Mouse (Mus musculus): ENCODE data around the gene Acot9.

The Acot9 gene

DNA sequence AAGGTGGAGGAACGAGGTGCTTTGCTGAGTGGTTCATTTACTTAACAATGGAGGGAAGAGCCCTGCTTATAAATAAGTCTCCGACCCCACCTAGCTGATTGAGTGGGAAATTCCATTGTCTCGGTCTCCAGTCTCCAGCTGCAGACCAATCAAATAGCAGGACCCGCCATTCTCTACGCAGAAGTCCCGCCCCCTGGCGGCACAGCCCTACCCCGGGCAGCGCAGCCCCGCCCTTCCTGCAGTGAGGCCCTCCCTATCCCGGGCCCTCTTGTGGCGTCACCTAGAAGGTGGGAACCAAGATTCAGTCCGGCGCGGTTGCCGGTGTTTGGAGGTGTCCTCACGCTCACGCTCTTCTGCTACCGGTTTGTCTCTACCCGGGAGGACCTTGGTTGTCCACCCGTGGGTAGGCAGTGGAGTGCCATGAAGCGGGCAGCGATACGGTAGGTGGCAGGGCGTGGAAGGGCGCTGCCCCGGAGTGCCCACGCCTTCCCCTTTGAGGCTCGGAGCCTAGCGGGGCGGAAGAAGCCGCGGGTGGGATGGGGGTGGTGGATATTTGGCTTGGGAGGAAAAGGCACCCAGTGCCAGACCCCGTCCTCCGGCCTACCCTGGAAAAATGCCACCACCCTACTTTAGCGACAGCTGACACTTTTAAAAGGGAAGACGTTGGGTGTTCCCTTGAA lies at the start of gene Acot9:
Gene Acot9 (plus strand): TSS at position 209 of the 680 bp plus-strand sequence.
- peak; percentile 79 for DNase-seq (ENCODE audit: low spot score)

GRCm38 (mm10) chrX:155214291-155215136 lies 47.7 kb upstream of the Acot9 start:
- DNase-seq (ENCODE audit: low spot score), result no peak

GRCm38 (mm10) chrX:155215501-155216248 lies 46.6 kb upstream of the Acot9 start:
- DNase-seq (ENCODE audit: low spot score), result peak; percentile 46

DNA sequence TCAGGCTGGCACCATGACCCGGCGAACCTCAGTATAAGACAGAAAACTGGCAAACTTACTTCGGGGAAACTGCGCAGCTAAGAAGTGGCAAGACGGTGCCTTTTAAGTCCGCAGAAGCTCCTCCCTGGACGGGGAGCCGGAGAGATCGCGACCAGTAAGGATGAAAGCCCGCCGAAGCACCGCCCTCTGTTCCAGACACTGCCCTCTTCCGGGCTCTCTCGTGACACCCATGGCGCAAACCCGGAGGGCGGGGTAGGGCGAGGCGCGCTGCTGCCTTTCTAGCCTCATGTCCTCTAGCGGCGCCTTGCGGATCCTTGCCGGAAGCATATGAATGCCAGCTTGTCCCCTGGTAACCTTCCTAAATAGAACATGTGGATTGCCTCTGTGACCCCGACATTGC lies 46.0 kb upstream of the Acot9 start, which contains the start of gene Sat1:
Gene Sat1 (minus strand): TSS at position 179 of the 400 bp plus-strand sequence.
- peak; percentile 89 for DNase-seq (ENCODE audit: low spot score)

GRCm38 (mm10) chrX:155218277-155218676 lies 44.0 kb upstream of the Acot9 start:
- no peak for DNase-seq (ENCODE audit: low spot score)

DNA sequence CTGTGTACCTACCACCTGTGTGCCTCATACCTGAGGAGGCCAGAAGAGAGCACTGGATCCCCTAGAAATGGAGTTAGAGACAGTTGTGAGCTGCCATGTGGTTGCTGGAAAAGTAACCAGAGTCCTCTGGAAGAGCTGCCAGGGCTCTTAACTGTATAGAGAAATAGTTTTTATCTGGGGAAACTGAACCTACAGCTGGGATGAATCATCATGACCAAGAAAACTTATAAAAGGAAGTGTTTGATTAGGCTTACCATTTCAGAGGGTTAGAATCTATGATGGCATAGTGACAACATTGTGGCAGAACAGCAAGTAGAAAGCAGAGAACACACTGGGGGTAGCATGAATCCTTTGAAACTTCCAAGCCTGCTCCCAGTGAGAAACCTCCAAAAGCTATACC lies 5.4 kb upstream of the Acot9 start:
- no peak for DNase-seq (ENCODE audit: low spot score)

DNA sequence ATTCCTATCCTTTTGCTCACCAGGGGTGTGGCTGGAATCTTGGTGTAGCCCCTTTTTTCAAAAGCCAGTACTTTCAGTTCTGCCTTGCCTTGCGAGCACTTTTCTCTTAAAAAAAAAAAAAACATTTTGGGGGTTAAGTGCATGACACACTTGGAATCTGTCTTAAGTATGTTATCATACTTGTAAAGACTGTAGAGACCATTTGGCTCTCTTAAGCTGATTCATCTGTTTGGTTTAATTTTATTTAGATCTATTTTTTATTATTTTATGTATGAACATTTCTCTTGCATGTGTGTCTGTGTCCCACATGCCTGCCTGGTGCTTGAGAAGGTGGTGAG lies 641 bp downstream of the Acot9 start:
- DNase-seq (ENCODE audit: low spot score), result no peak

DNA sequence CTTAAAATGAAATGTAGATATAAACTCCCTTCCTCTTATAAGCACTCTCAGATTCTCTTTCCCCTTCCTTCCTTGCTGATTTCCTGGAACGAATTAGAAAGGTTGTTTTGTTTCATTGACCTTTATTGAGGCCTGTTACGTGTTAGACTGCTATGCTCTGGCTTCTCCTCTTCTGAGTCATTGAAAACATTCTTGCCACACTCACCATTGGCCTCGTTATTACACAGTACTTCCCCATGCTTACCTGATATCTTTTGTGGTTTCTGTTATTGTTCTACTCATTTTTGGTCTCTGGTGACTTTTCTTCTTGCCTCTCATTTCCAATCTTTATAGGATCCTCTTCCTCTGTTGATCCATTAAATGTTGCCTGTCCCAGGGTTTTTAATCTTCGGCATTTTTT lies 16.2 kb downstream of the Acot9 start:
- DNase-seq (ENCODE audit: low spot score), result no peak

- DNase-seq (ENCODE audit: low spot score), result no peak
Measured at GRCm38 (mm10) chrX:155280427-155281044, 18.3 kb downstream of the Acot9 start.

DNA sequence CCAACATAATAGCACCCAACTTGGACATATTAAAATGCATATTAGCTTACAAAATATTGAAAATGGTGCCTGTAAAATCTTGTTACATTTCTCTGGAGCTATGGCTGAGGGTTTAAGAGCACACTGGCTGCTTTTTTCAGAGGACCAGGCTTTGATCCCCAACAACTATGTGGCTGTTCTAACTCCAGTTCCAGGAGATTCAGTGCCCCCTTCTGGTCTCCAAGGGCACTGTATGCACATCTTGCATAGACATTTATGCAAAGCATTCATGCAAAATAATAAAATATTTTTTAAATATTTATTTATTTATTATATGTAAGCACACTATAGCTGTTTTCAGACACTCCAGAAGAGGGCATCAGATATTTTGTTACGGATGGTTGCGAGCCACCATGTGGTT lies 44.1 kb downstream of the Acot9 start:
- no peak for DNase-seq (ENCODE audit: low spot score)

DNA sequence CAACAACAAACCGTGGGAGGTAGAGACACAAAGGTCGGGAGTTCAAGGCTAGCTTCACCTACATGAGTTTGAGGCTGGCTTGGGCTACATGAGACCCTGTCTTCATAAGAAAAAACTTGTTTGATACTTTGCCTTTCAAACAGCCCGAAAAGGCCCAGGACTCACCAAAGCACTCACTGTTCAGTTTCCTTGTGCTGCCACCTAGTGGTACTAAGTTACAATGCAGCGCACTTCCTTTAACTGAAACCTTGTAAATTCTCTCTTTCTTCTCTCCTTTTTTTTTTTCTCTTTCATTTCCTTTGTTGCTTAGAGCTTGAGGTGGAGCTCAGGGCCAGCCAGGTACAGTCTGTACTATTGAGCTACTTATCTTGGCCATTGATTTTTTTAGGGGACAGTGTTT lies 55.8 kb downstream of the Acot9 start:
- no peak for DNase-seq (ENCODE audit: low spot score)

DNA sequence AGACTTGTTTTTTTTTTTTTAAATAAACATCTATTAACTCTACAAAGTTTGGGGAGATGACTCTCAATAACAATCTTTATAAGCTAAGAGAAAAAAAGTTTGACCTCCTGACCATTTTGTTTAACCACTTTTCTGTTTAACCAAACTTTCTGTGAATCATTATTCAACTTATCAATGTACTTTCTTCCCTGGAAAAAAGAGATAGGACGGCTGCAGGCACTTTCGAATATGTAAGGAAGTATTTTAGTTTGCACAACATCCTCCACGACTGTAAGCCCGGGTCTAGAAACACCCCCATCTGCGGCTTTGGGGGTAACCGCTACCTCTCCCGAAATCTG lies 75.3 kb downstream of the Acot9 start:
- no peak for DNase-seq (ENCODE audit: low spot score)

DNA sequence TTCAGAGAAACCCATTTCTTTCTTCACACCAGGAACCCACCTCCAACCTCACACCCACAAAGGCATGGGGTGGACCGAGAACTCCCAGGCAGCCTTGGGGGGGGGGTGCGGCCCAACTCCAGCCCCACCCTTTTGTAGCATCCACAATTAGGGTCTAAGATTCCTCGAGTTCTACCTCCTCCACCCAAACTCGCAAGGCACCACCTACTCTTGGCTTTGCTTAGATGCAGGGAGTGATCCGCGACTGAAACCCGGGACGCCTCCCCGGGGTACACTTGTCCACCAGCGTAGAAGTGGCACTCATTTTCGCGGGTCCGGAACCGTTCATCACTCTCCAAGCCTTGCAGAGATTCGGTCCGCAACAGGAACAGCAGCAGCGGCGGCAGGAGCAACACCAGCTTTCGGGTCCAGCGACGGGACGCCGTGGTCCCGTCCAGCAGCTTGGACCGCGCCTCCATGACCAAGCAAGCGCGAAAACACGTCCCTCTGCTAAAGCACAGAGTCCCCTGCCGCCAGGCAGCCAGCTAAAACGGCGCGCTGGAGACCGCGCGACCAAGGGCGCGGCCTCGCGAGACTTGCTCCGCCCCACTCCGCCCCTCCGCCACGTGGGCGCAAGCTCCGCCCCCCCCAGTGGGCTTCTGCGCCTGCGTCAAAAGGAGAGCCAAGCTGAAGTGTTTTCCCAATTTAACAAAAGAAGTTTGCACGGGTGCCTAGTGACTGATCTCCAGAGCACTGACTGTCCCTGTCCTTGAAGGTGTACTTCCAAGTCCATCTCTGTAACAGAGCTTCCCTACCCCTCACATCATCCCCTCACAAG lies 75.9 kb downstream of the Acot9 start:
- peak; percentile 74 for DNase-seq (ENCODE audit: low spot score)

- no peak for DNase-seq (ENCODE audit: low spot score)
Measured at GRCm38 (mm10) chrX:155340654-155341053, 78.4 kb downstream of the Acot9 start, which contains the start of gene Prdx4. Prdx4 (minus strand) TSS chrX:155340754.

- no peak for DNase-seq (ENCODE audit: low spot score)
Measured at GRCm38 (mm10) chrX:155346249-155346648, 84.0 kb downstream of the Acot9 start.
